Mouse (Mus musculus) kidney, postnatal 36 days (tissue): ENCODE results near the gene Plekha4.
"Not testable (repeated sequence)": the region's sequence is repeated elsewhere in the genome, so short reads cannot be mapped to it uniquely, and the experiment has no call there.

Source experiments
- DNase-seq, 2 experiments: peaks; one replicate each; pipeline ENCODE4 v3.0.0; 2021 to 2022; ENCODE audit warnings: mixed read lengths in 2 of 2

The Plekha4 gene

DNA sequence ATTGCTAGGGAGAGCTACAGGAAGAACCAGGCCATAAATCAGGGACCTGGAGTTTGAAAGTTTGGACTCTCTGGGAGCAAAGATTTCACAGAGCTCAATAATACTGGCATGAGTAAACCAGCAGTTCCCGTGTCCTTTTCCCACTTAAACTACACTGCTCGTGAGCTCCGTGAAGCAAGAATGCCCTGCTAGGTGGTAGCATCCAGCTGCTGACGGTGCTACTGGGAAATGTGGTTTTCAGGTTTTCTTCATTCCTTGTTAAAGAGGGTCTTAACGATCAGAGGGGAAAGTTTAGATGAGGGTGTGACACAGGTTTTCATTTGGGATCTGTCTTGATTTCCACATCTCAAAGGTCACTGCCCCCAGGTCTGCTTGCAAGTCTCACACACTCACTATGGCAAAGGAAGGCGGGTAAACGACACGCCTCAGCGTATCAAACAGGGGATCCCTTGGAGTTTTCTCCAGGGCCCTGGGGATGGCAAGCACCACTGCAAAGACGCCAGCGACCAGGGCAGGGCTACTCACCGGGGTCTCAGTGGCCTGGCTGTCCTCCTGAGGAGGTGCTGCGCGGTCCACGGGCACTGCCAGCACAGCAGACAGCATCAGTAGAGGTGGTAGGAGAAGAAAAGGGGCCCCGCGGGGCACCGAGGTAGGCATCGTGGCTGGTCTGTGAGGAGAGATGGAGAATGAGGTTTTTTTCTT lies 16.8 kb upstream of the Plekha4 start:
- DNase-seq = no peak

DNA sequence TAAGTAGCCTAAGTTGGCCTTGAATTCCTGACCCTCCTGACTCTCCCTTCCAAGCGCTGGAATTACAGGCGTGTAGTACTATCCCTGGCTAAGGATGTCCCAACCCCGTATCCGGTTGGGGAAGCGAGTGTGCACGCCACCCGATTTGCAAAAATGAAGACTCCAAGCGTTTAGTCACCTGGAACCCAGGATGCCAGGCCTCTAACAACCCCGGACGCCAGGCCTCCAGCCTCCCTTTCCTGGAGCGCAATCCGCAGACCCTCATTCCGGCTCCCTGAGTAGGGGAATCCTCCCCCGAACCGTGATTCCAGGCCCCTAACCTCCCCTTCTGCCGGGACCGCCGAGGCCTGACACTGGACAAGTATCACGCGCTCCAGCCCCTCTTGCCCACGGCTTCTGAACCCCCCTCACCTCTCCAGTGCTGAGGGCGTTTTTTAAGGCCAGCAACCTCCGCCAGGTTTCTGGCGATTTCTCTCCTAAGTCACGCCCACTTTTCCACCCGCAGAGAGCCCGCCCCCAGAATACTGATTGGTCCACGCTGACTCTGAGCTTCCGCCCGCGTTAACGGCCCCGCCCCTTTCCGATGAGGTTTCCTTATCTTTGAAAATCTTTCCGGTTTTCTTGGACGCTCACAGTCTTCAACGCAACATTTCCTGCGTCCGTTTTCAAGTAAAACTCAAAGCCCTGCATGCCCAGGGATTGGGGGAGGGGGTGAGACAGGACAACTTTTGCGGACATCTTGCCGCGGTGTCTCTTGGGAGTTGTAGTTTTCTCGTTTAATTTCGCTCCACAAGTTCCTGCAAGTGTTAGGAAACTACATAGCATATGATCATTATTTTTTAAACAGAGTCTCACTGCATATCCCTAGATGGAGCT lies 16.0 kb upstream of the Plekha4 start, which contains the start of gene Nucb1:
Nucb1 (minus strand) TSS at position 495 of the 876 bp plus-strand sequence.
- DNase-seq = peak; percentile 96

DNA sequence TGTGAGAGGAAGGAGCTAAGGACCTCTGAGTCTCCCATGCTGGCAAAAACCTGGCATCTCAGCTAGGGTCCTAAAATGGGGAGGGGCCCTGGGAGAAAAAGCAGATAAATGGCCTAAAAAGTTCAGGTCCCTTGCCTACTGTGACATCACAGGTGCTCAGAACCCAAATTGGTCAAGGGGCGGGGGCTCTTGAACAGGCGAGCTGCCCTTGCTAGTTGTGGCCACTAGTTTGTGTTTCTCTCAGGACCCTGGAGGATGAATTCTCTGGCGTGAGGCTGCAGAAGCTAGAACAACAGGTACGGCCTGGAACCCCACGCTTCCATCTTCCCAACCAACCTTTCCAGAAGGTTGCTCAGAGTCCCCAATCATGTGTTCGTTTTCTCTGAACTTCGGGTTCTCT lies 11.7 kb upstream of the Plekha4 start:
- no peak for DNase-seq

- no peak for DNase-seq
Observed at GRCm38 (mm10) chr7:45515436-45515835, 10.7 kb upstream of the Plekha4 start.

- DNase-seq = not testable (repeated sequence)
Observed at GRCm38 (mm10) chr7:45516846-45517245, 9.3 kb upstream of the Plekha4 start.

DNA sequence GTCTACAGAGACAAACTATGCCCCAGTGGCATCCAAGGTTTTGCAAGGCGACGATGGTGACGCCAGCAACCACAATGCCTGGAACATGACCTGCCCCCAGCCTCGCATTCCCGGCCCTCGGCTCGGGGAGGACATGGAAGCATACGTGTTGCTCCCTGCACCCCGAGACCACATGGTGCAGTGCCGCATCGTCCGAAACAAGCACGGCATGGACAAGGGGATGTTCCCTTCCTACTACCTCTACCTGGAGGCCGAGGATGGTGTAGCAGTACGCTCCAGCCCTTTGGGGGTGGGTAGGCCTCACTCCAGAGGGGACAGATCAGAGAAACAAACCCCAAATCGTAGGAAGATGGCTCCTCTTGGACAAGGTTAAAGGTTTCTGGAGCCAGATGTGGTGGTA lies 7.5 kb upstream of the Plekha4 start:
- DNase-seq = no peak

DNA sequence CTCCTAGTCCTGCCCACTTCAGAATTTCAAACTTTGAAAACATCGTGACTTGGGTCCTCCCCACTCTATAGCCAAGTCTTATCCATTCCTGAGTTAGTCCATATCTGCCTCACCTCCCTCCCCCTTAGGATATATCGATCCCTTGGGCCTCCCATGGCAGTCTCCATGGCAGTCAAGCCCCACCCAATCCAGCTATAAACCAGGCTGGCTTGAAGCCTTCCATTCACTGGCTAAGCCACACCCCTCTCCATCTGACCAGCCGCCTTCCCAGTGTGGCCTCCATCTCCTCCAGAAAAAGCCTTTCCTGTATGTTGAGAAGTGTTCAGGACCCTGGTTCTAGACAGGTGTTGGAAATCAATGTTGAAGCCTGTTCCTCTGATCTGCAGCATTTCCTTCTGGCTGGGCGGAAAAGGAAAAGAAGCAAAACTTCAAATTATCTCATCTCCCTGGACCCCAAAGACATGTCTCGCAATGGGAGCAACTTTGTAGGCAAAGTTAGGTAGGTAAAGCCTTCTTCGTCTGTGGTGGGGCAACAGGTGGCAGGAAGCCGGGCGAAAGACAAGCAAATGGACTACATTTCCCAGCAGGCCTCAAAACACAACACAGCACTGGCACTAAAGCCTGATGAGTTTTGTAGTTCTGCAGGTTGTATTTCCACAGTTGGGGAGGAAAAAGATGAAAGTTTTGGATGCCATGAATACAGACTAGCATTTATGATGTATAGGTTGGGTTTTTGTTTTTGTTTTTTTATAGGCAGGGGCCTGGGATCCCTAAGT lies 6.6 kb upstream of the Plekha4 start:
- DNase-seq = no peak

- no peak for DNase-seq
Observed at GRCm38 (mm10) chr7:45520605-45521004, 5.5 kb upstream of the Plekha4 start.

DNA sequence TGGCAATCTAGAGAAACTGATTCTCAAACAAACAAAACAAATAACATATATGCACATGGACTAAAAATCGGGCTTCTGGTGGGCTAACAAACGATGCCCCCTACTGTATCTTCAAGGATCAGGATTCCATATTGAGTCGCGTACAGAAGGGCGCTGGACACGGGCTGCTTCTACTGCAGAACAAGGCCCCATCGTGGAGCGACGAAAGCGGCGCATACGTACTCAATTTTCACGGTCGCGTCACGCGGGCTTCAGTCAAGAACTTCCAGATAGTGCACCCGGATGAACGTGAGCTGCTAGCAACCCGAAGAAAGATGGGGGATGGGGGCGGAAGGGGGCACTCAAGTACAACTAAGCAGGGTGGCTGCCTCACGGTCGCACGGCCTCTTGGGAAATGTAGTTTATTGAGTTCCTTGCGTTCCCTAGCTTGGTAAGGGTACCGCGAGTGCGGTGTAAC lies 4.4 kb upstream of the Plekha4 start:
- DNase-seq = peak; percentile 95

- no peak for DNase-seq
Observed at GRCm38 (mm10) chr7:45522194-45522752, 3.9 kb upstream of the Plekha4 start.

- DNase-seq = peak in 1 of 2 experiments; percentile 19
Observed at GRCm38 (mm10) chr7:45522957-45523676, 3.0 kb upstream of the Plekha4 start.

- no peak for DNase-seq
Observed at GRCm38 (mm10) chr7:45523678-45524170, 2.4 kb upstream of the Plekha4 start.

DNA sequence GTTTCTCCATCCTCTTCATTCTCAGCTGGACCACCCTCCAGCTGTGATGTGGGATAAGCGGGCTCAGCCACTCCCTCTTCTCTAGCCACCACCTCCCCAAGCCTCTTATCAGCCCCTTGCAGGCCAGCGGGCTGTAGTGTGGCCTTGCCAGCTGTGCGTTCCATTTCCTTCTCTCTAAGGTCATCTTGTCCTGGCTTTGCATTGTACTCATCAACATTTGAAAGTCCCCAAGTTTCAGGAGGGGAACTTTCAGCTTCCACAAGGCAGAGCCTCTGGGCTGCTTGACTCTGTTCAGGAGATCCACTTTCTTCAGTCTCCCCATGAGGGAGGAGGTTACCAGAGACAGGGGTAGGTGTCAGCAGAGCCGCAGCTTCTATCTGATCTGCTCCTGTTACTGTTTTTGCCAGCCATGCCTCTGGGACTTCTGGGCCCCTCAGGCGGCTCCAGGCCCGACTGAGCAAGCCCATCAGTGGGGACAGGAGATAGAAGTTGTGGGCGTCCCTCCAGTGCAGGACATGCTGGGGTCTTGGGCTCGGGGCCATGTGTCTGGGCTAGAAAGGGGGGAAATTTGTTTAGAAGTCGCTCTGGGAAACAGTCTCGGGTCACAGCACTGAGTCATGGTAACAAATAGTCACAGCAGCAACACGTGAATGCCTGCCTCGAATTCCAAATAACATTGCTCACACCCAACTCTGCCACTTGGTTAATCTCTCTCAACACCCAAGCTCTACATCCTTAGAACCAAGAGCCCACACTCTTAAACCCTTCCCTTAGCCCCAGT lies 1.1 kb upstream of the Plekha4 start:
- DNase-seq = peak in 1 of 2 experiments; percentile 31

GRCm38 (mm10) chr7:45526474-45527120 lies 467 bp downstream of the Plekha4 start:
- peak; percentile 37 to 66 for DNase-seq

GRCm38 (mm10) chr7:45527169-45527568 lies 1.0 kb downstream of the Plekha4 start:
- not testable (repeated sequence) for DNase-seq

DNA sequence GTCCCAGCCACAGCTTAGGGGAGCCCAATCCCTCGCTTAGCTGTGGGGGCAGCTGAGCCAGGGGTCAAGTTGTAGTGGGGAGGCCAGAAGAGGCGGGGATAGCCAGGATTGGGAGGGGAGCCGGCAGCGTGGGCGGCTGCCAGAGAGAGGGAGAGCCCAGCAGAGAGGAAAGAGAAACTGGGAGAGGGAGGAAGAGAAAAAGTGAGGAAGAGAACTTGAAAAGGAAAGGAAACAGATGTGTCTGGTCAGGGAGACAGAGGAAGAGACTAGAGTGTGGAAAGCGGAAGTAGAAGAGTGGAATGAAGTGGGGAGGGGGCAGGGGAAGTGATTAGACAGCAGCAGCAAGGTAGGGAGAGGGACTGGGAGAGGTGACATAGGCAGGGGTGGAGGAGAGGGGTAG lies 3.3 kb downstream of the Plekha4 start:
- DNase-seq = no peak

DNA sequence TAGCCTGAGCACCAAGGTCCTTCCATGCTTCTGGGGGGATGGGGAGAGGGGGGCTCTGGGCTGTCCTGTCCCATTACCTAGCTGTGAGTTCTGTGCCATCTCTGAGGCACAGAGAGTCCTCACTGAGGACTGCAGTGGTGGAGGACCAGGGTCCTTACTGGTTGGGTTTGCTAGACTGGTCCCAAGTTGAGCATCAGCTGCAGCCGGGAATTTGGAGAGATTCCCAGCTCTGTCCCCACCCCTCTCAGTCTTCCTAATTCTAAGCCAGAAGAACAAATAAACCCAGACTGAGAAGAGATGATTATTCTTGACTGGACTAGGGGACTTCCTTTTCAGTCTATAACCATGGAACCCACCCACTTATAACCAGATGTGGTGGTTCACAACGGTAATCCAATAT lies 4.5 kb downstream of the Plekha4 start:
- DNase-seq = no peak

- DNase-seq = no peak
Observed at GRCm38 (mm10) chr7:45535676-45536075, 9.5 kb downstream of the Plekha4 start.

GRCm38 (mm10) chr7:45537602-45538001 lies 11.5 kb downstream of the Plekha4 start:
- DNase-seq = no peak
